Mouse (Mus musculus) adrenal gland, postnatal 14 days (tissue): ENCODE results near the gene Trak2. TPM values are rescaled to one million over a fixed set of nuclear protein-coding genes. Genes with fewer than 3 reads are reported as not detected.
"Not testable (repeated sequence)": the region's sequence is repeated elsewhere in the genome, so short reads cannot be mapped to it uniquely, and the experiment has no call there.

Source experiments
- DNase-seq: peaks from one replicate; pipeline ENCODE4 v3.0.0; 2021; ENCODE audit warnings: mixed read lengths
- total RNA-seq: library from RNA; stranded (reverse); gene quantifications from 2 replicates; pipeline ENCODE4 v1.2.3, GENCODE M21; 2021

Trak2 gene
- total RNA-seq, 1 experiment from 2014 or later: 55.7 TPM

DNA sequence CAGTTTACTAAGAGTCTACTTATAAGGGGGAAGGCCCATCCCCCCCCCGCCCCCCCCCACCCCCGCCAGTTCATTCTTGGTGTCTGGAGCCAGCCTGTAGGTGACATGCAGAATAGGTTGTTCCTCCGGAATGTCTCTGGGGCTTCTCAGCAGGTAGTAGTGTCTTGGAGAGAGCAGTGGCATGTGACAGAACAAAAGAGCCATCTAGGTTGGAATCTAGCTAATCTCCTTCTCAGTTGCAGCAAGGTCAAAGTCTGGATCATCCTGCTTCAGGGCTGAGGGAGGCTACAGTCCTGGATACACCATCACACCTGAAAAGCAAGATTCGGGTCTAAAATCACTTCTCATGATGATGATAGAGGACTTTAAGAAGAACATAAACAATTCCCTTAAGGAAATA is 87.6 kb downstream of the Trak2 start:
- no peak for DNase-seq

DNA sequence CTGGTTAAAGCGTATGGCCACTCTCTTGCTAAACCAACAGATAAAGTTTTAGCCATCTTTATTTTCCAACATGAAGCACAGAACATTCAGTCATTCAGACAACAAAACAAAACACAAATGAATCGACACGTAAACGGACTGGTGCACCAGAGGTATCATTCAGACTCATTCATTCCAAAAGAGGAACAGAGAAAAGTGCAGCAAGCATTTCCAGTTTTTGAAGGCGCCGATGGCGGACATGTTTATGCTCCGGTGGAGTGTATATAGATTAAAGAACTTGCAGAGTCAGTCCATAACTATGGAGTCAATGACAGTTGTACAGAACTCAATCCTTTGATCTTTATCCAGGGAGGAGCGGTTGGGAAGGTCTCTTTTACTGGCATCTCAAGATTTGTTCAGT is 90.0 kb downstream of the Trak2 start:
- not testable (repeated sequence) for DNase-seq

DNA sequence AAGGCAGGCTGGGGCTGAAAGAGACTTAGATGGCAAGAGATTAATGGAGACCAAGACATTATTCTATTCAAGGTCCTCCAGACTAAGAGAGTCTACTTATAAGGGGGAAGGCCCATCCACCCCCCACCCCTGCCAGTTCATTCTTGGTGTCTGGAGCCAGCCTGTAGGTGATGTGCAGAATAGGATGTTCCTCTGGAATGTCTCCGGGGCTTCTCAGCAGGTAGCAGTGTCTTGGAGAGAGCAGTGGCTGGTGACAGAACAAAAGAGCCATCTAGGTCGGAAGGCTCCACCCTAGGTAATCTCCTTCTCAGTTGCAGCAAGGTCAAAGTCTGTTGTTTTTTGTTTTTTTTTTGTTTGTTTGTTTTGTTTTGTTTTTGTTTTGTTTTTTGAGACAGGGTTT is 93.9 kb downstream of the Trak2 start:
- DNase-seq: not testable (repeated sequence)

DNA sequence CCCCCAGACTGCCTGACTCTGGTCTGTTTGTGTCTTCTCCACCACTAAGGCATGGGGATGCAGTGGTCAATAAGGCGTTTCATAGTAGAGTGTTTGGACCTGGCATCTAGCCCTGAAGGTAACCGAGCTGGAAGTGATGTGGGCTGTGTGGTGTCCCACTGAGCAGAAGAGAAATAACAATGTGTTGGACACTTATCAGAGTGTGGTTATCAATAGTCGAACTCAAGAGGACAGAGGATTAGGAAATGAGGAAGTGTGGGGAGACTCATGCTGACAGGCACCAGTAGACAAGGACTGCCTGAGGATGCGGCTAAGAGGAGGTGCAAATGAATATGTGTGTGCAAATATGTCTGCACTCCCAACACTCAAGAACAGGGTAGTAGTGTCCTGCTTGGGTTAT is 96.7 kb downstream of the Trak2 start:
- DNase-seq: not testable (repeated sequence)

DNA sequence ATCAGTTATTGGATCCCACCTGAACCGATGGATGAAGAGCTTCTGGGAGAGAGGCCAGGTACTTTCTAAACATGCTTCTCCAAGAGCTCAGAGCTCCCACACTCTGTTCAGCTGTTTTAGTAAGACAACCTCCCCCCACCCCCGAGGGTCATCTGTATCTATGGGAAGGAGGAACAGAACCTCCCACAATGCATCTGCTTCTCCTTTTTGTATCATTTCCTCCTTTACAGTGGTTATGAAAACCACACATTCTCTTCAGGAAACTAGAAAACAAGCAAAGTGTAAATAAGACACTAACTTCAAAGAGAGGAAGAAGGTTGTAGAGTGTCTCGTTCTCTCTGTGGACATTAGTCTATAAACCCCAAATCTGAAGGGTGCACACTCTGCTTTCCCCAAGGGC is 112.6 kb downstream of the Trak2 start:
- DNase-seq: not testable (repeated sequence)

DNA sequence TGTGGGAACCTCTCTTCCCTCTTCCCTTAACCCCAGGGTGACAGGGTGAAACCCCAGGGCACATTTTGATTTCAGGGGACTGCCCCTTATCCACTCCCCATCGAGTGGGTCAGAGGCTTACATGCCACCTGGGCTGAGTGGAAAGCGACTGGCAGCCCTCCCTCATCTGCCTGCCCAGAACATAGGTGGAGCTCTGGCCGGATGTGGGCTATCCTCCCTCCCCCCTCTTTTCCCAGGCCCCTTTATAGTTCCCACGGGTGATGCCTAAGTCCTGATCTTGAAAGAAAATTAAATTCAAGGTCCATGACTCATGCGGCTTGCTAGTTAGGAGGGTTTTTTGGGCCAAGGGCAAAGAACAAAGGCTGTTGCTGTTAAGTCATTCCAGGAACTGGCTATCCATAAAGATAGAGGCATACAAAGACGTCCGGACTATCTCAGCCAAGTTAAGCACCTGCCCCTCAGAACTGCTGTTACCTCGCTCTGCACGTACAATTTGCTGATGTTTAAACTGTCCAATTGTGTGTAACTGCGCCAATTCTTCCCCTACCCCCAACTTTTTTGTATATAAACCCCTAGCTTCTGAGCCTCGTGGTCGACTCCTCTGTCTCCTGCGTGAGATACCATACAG is 113.4 kb downstream of the Trak2 start:
- DNase-seq: peak; percentile 77

DNA sequence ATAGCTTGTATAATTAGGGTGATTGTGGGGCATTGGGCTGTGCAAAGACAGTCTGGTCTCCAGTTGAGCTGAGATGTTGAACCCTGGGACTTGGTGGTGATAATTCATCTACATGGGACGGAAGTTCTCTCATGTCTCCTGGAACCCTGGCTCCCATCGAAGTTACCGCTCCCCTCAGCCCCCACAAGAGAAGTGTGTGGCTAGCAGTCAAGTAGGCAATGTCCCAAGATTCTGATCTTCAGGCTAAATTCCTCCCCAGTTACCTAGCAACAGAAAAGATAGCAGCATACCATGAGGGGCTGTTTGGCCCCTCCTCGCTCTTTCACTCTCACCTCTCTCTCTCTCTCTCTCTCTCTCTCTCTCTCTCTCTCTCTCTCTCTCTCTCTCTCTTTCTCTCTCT is 114.1 kb downstream of the Trak2 start:
- not testable (repeated sequence) for DNase-seq

DNA sequence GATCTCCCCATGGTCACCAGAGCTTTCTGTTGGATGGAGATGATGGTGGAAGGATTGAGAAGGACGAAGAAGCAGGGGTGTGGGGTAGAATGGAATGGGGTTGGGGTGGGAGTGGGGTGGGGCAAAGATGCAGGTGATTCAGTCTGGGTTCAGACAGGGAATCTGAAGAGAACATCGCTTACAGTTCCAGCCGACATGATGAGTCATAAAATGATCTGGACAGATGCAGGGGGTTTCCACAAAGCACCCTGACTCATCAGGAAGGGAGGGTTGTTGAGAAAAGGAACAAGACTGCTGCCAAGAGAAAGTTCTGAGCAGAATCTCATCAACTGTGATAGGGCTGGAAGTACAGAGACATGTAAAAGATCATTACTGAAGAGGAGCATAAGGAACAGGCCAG is 116.4 kb downstream of the Trak2 start:
- DNase-seq: peak; percentile 29

Other genes starting within 250 kb of the Trak2 start
- gene Casp8, start 178.1 kb downstream of the Trak2 start, total RNA-seq: 20.2 and 25.4 TPM in 2 replicates
- gene Stradb, start 92 bp upstream of the Trak2 start, total RNA-seq: 40.0 and 51.1 TPM in 2 replicates
- not detected in 2 replicates for gene C2cd6, start 121.5 kb upstream of the Trak2 start, total RNA-seq
- 16.1 and 17.1 TPM in 2 replicates for gene Tmem237, start 147.0 kb upstream of the Trak2 start, total RNA-seq
- 0.23 and 0.33 TPM in 2 replicates for gene Mpp4, start 190.0 kb upstream of the Trak2 start, total RNA-seq